9 mouse cellular contexts compared by ENCODE assay signal in genomic region chr4:141976163-141976562, GRCm38 (mm10). TPM values are rescaled to one million over a fixed set of nuclear protein-coding genes. Genes with fewer than 3 reads are reported as not detected.
DNase-seq lines count a peak whose midpoint lies in the region; ATAC-seq lines count a peak whose summit lies in the region.
"Had no signal": no experiment of that assay in that cellular context is flagged by ENCODE, and none has a peak within 500 bp of the region (broad histone marks: within the 10 kb centered on the region; RNA-seq: fewer than 3 reads in every experiment).

No protein-coding gene starts in this region.

- H3K36me3 ChIP-seq in kidney, embryonic 15.5 days = no peaks in the 10 kb centered on the region
- H3K36me3 ChIP-seq: neural tube, embryonic 12.5 days had no signal

- H3K27me3 ChIP-seq in kidney, embryonic 15.5 days = no peaks in the 10 kb centered on the region
- H3K27me3 ChIP-seq: neural tube, embryonic 12.5 days had no signal

- ATAC-seq in frontal cortex, adult (ENCODE audit: low TSS enrichment) = peak; percentile 77; the same call in 1 of the 2 replicates
- ATAC-seq in kidney, embryonic 15.5 days (replicated peaks; ENCODE audit: low FRiP score) = peak; percentile 40; the same call in 1 of the 2 replicates
- ATAC-seq in megakaryocyte progenitor cell, adult 5-6 weeks (replicated peaks; ENCODE audit: poor library complexity) = peak; percentile 75

- 47% methylated on average over 4 of the region's 4 CpGs for WGBS in kidney, embryonic 15.5 days

- no peaks in the 10 kb centered on the region for H3K9me3 ChIP-seq in kidney, embryonic 15.5 days (replicated peaks)

- DNase-seq in frontal cortex, postnatal 14 days (ENCODE audit: low spot score in 2 of 2) = no peak
- peak; percentile 60 to 71 for DNase-seq in right cerebral cortex, adult 2 months (ENCODE audit: low spot score in 2 of 2)
- DNase-seq in right cerebral cortex, postnatal 36 days (ENCODE audit: low spot score in 2 of 2) = no peak
- peak; percentile 69 for DNase-seq in brain, adult 2 months (ENCODE audit: low read depth, low spot score)
- no peak for DNase-seq in ovary, postnatal 14 days (ENCODE audit: low spot score)

- no peak overlapping the region for H3K4me2 ChIP-seq in kidney, embryonic 15.5 days
- H3K4me2 ChIP-seq: neural tube, embryonic 12.5 days had no signal

- no peak overlapping the region for H3K27ac ChIP-seq in kidney, embryonic 15.5 days
- H3K27ac ChIP-seq: neural tube, embryonic 12.5 days had no signal

- 0 out of 2 replicates have a peak, but pooled peaks cover 2% of the 10 kb centered on the region for H3K4me1 ChIP-seq in kidney, embryonic 15.5 days
- H3K4me1 ChIP-seq: neural tube, embryonic 12.5 days had no signal

- no peak overlapping the region for H3K9ac ChIP-seq in kidney, embryonic 15.5 days
- H3K9ac ChIP-seq: neural tube, embryonic 12.5 days had no signal

- no peak overlapping the region for H3K4me3 ChIP-seq in kidney, embryonic 15.5 days (replicated peaks)
- H3K4me3 ChIP-seq: neural tube, embryonic 12.5 days had no signal

RNA-seq across cellular contexts. Expression of gene Fhad1, which starts 38.7 kb away (rescaled TPM):
- polyA plus RNA-seq in kidney, embryonic 15.5 days (2015; fragmentation: Nextera tagmentation; extraction: Ambion mirVana) = 0.87 and 1.4 TPM in 2 replicates
- 0.20 TPM in 1 of 2 replicates, not detected in the other for total RNA-seq in megakaryocyte progenitor cell, adult 5-6 weeks (2015)
- 1.2 TPM in 1 of 2 replicates, not detected in the other for total RNA-seq in megakaryocyte progenitor cell, adult 5-6 weeks (2017)

Comparison
In these comparisons a context has a peak if more than half of its experiments do, and no peak if none do; other contexts are left out.
1. DNase-seq: peak in right cerebral cortex, adult 2 months (2 of 2) and brain, adult 2 months (single experiment); none in frontal cortex, postnatal 14 days (0 of 2), right cerebral cortex, postnatal 36 days (0 of 2) and ovary, postnatal 14 days (single experiment).
2. Peak in every context shown above with its lines, with median percentiles within 50 percentile points of each other: ATAC-seq.